Mouse (Mus musculus) olfactory bulb, adult 2 months (tissue): ENCODE results near the gene Alcam.

Experiments
- CTCF ChIP-seq: fragments of 200-500 bp; IDR thresholded peaks from 2 replicates; pipeline ENCODE4 v1.5.1; 2012; ENCODE audit warnings: low read depth, mild to moderate bottlenecking, low read length, moderate library complexity; ENCODE audit not compliant: insufficient read depth
- POLR2A ChIP-seq: fragments of 200-500 bp; IDR thresholded peaks from 2 replicates; pipeline ENCODE4 v1.6.1; 2012; ENCODE audit warnings: mild to moderate bottlenecking, low read depth, low read length, moderate library complexity; ENCODE audit not compliant: insufficient read depth

- TF ChIP-seq CTCF (no peak), POLR2A (no peak)
These were observed 110.3 kb downstream of the Alcam start for GRCm38 (mm10) chr16:52343467-52344033.
